33 mouse cellular contexts compared by ENCODE assay signal in genomic region chr2:102256100-102256499, GRCm38 (mm10).
A peak's percentile ranks its signal among the peaks of the same experiment; 100 is the strongest.
DNase-seq lines count a peak whose midpoint lies in the region; ATAC-seq and TF ChIP-seq lines count a peak whose summit lies in the region.
"Had no signal": no experiment of that assay in that cellular context is flagged by ENCODE, and none has a peak within 500 bp of the region (broad histone marks: within the 10 kb centered on the region; RNA-seq: fewer than 3 reads in every experiment).

No protein-coding gene starts in this region.

- no peak overlapping the region for H3K9ac ChIP-seq in intestine, postnatal 0 days (ENCODE audit: low read depth, low read length)
- H3K9ac ChIP-seq: embryonic facial prominence, embryonic 13.5 days; forebrain, embryonic 12.5 days; forebrain, embryonic 15.5 days; heart, embryonic 12.5 days; heart, embryonic 15.5 days; hindbrain, embryonic 13.5 days had no signal

- no peaks in the 10 kb centered on the region for H3K9me3 ChIP-seq in intestine, postnatal 0 days (ENCODE audit: control insufficient read depth)
- H3K9me3 ChIP-seq: embryonic facial prominence, embryonic 10.5 days; embryonic facial prominence, embryonic 13.5 days; forebrain, embryonic 12.5 days; forebrain, embryonic 15.5 days; G1E; heart, embryonic 12.5 days; heart, embryonic 15.5 days; hindbrain, embryonic 10.5 days; hindbrain, embryonic 13.5 days had no signal

- no peak for ATAC-seq in intestine, postnatal 0 days
- ATAC-seq: forebrain, embryonic 15.5 days; hindbrain, embryonic 16.5 days; Patski had no signal

- H3K4me1 ChIP-seq in thymus, adult 2 months (replicated peaks; ENCODE audit: control insufficient read depth, insufficient read depth, low read length), result peaks cover 44% of the 10 kb centered on the region
- H3K4me1 ChIP-seq in intestine, postnatal 0 days (replicated peaks; ENCODE audit: control insufficient read depth, insufficient read depth, low read length), result peaks cover 6% of the 10 kb centered on the region; the same call in 1 of the 2 replicates

- WGBS in thymus, adult 2 months, result 9% methylated on average over 3 of the region's 3 CpGs
- 71% methylated on average over 3 of the region's 3 CpGs for WGBS in intestine, postnatal 0 days

- H3K36me3 ChIP-seq in thymus, adult 2 months (ENCODE audit: control insufficient read depth, insufficient read depth, low read length), result no peaks in the 10 kb centered on the region
- no peaks in the 10 kb centered on the region for H3K36me3 ChIP-seq in intestine, postnatal 0 days (ENCODE audit: control insufficient read depth, insufficient read depth)
- H3K36me3 ChIP-seq: embryonic facial prominence, embryonic 10.5 days; embryonic facial prominence, embryonic 13.5 days; forebrain, embryonic 12.5 days; forebrain, embryonic 15.5 days; G1E; heart, embryonic 12.5 days; heart, embryonic 15.5 days; hindbrain, embryonic 10.5 days; hindbrain, embryonic 13.5 days had no signal

- peak overlapping the region; percentile 78 for H3K27ac ChIP-seq in layer of hippocampus, adult 2 months
- H3K27ac ChIP-seq in thymus, adult 2 months (ENCODE audit: control insufficient read depth, insufficient read depth, low read length), result peak overlapping the region; percentile 87
- no peak overlapping the region for H3K27ac ChIP-seq in intestine, postnatal 0 days (ENCODE audit: low read depth, low read length)
- H3K27ac ChIP-seq: embryonic facial prominence, embryonic 10.5 days; embryonic facial prominence, embryonic 13.5 days; forebrain, embryonic 12.5 days; forebrain, embryonic 15.5 days; gastrocnemius, adult 2 months; heart, embryonic 15.5 days; hindbrain, embryonic 10.5 days; hindbrain, embryonic 13.5 days had no signal

- no peaks in the 10 kb centered on the region for H3K27me3 ChIP-seq in thymus, adult 2 months (ENCODE audit: control insufficient read depth, insufficient read depth, low read length)
- H3K27me3 ChIP-seq in intestine, postnatal 0 days (replicated peaks; ENCODE audit: control insufficient read depth, insufficient read depth, low read length), result no peaks in the 10 kb centered on the region
- H3K27me3 ChIP-seq: CH12.LX, Patski had no signal

- H3K4me3 ChIP-seq in layer of hippocampus, adult 2 months, result no peak overlapping the region
- H3K4me3 ChIP-seq in thymus, adult 2 months (ENCODE audit: control insufficient read depth, insufficient read depth, low read length), result no peak overlapping the region
- no peak overlapping the region for H3K4me3 ChIP-seq in intestine, postnatal 0 days (ENCODE audit: low read depth, low read length)
- H3K4me3 ChIP-seq: embryonic facial prominence, embryonic 10.5 days; embryonic facial prominence, embryonic 13.5 days; erythroblast, embryonic 14.5 days; forebrain, embryonic 12.5 days; forebrain, embryonic 15.5 days; gastrocnemius, adult 2 months; heart, embryonic 12.5 days; heart, embryonic 15.5 days; hindbrain, embryonic 10.5 days; hindbrain, embryonic 13.5 days had no signal

- H3K4me2 ChIP-seq in intestine, postnatal 0 days (replicated peaks; ENCODE audit: low read depth), result no peak overlapping the region
- H3K4me2 ChIP-seq: embryonic facial prominence, embryonic 13.5 days; forebrain, embryonic 12.5 days; forebrain, embryonic 15.5 days; heart, embryonic 12.5 days; heart, embryonic 15.5 days; hindbrain, embryonic 13.5 days had no signal

- no peak for TF ChIP-seq CTCF in layer of hippocampus, adult 2 months (conservative IDR thresholded peaks at IDR 0.05)
- no peak for TF ChIP-seq CTCF in thymus, adult 2 months (IDR thresholded peaks at IDR 0.05; ENCODE audit: borderline replicate concordance, control insufficient read depth, extremely low read depth, insufficient read depth, low read length, poor library complexity)
- TF ChIP-seq CTCF in intestine, postnatal 0 days (IDR thresholded peaks at IDR 0.05; ENCODE audit: low read depth), result no peak

- DNase-seq in layer of hippocampus, adult 2 months (ENCODE audit: low spot score in 2 of 2), result peak in 1 of 2 experiments; percentile 35
- no peak for DNase-seq in layer of hippocampus, postnatal 25 days (ENCODE audit: extremely low spot score in 1 of 2, low spot score in 1 of 2)
- no peak for DNase-seq in thymus, adult 2 months
- no peak for DNase-seq in thymus, adult 18-20 months
- DNase-seq in MEL-GATA-1-ER (ENCODE audit: extremely low read depth, low read depth) (peak; percentile 2), MN1 (ENCODE audit: low spot score) (no peak)
- DNase-seq: adrenal gland, postnatal 10 days; adrenal gland, postnatal 36 days; B cell, adult 2 months; cerebellum, adult 11 months; cerebellum, adult 2 months; cerebellum, postnatal 10 days; cerebellum, postnatal 36 days; embryo, embryonic 11 days; gastrocnemius, adult 2 months; gastrocnemius, postnatal 14 days; heart, adult 18-20 months; heart, postnatal 10 days; heart, postnatal 36 days had no signal

- TF ChIP-seq POLR2A in thymus, adult 2 months (IDR thresholded peaks at IDR 0.05; ENCODE audit: control insufficient read depth, extremely low read depth, insufficient read depth, low read length, poor library complexity), result no peak
